Mouse (Mus musculus) testis, postnatal 10 days (tissue): ENCODE measurements around the gene Cacng8.

Experiments used
- DNase-seq: peaks from one replicate; pipeline ENCODE4 v3.0.0; 2021; ENCODE audit warnings: low spot score

Gene Cacng8

GRCm38 (mm10) chr7:3390413-3391080 lies at the start of gene Cacng8:
Gene Cacng8 (plus strand): TSS chr7:3390683.
- no peak for DNase-seq

- no peak for DNase-seq
Measured at GRCm38 (mm10) chr7:3343861-3344260, 46.6 kb upstream of the Cacng8 start.

- no peak for DNase-seq
Measured at GRCm38 (mm10) chr7:3345301-3345700, 45.2 kb upstream of the Cacng8 start.

GRCm38 (mm10) chr7:3347366-3348287 lies 42.9 kb upstream of the Cacng8 start:
- no peak for DNase-seq

GRCm38 (mm10) chr7:3348326-3348725 lies 42.2 kb upstream of the Cacng8 start:
- DNase-seq, result no peak

- DNase-seq, result no peak
Measured at GRCm38 (mm10) chr7:3349775-3350174, 40.7 kb upstream of the Cacng8 start.

- no peak for DNase-seq
Measured at GRCm38 (mm10) chr7:3351536-3351935, 38.9 kb upstream of the Cacng8 start.

- no peak for DNase-seq
Measured at GRCm38 (mm10) chr7:3354850-3355249, 35.6 kb upstream of the Cacng8 start.

- no peak for DNase-seq
Measured at GRCm38 (mm10) chr7:3360678-3361077, 29.8 kb upstream of the Cacng8 start.

GRCm38 (mm10) chr7:3365547-3366279 lies 24.8 kb upstream of the Cacng8 start:
- DNase-seq, result no peak

- peak; percentile 46 for DNase-seq
Measured at GRCm38 (mm10) chr7:3366705-3367516, 23.6 kb upstream of the Cacng8 start.

- no peak for DNase-seq
Measured at GRCm38 (mm10) chr7:3367569-3367968, 22.9 kb upstream of the Cacng8 start.

GRCm38 (mm10) chr7:3368311-3368710 lies 22.2 kb upstream of the Cacng8 start:
- DNase-seq, result no peak

- no peak for DNase-seq
Measured at GRCm38 (mm10) chr7:3369189-3369588, 21.3 kb upstream of the Cacng8 start.

- no peak for DNase-seq
Measured at GRCm38 (mm10) chr7:3370407-3370806, 20.1 kb upstream of the Cacng8 start.

- no peak for DNase-seq
Measured at GRCm38 (mm10) chr7:3372376-3372775, 18.1 kb upstream of the Cacng8 start.

- no peak for DNase-seq
Measured at GRCm38 (mm10) chr7:3373754-3374153, 16.7 kb upstream of the Cacng8 start.

GRCm38 (mm10) chr7:3376831-3377230 lies 13.7 kb upstream of the Cacng8 start:
- peak; percentile 86 for DNase-seq

- no peak for DNase-seq
Measured at GRCm38 (mm10) chr7:3382123-3382522, 8.4 kb upstream of the Cacng8 start.

- DNase-seq, result no peak
Measured at GRCm38 (mm10) chr7:3384807-3385319, 5.6 kb upstream of the Cacng8 start.

GRCm38 (mm10) chr7:3386036-3386730 lies 4.3 kb upstream of the Cacng8 start:
- DNase-seq, result no peak
